Mouse (Mus musculus): Measurements from ENCODE around the gene Kcnj6.

The Kcnj6 gene

DNA sequence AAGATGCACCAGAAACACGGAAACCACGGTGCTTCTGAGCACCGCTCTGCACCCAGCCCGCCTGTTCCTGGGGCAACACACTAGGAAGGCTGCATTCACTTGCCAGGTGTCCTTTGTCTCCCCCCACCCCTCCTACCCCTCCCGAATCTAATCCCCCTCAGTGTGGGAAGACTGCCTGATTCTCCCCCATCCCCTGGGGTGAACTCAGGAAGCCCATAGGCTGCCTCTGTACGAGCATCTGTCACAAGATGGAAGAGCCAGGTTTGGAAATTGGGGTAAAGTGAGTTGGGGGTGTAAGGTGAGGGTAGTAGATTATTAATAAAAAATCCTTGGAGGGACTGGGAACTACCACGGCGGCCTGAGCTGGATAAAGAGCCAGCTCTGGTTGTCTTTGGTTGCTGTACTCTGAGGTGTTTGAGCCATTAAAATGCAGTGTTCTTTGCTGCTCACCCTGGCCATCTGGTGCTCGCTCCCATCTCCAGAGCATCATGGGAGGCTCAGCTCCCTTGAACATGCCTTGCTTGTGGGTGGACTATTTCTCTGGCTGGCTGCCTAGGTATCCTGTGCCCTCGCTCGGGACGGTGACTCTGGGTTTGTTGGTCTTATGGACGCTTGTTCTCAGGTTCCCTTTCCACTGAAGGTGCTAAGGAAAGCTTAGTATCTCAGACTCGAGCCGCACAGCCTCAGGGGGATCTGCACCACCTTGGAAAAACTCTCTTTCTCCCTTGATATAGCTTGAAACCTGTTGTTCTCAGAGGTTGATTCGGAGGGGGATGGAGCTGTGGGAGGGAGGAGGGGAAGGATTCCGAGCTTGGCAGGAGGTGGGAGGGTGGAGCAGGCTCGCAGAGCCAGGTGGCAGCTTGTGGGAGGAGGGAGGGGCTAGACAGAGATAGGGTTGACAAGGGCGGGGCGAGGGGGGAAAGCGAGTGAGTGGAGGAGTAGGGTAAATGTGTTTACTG lies 65.9 kb downstream of the Kcnj6 start:
- DNase-seq (ENCODE audit: low spot score) = peak; percentile 18

DNA sequence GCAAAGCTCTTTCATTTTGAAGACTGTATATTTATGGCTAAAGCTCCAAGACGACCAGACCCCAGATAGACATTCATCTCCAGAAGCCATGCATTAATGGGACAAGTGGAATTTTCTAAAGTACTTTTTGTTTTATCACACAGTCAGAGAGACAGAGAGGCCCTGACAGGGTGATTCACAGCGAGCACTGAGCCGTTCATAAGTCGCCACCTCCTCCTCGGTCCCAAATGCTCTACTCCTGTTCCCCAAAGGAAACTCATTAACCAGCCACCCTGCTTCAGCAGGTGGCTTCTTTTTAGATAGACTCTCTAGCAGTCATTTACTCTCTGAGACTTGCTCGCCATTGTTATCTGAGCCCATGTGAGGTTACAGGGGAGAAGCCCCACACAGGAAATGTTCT lies 72.1 kb downstream of the Kcnj6 start:
- peak; percentile 58 for DNase-seq (ENCODE audit: low spot score)

- DNase-seq (ENCODE audit: low spot score) = no peak
Measured at GRCm38 (mm10) chr16:94919177-94919576, 78.3 kb downstream of the Kcnj6 start.

DNA sequence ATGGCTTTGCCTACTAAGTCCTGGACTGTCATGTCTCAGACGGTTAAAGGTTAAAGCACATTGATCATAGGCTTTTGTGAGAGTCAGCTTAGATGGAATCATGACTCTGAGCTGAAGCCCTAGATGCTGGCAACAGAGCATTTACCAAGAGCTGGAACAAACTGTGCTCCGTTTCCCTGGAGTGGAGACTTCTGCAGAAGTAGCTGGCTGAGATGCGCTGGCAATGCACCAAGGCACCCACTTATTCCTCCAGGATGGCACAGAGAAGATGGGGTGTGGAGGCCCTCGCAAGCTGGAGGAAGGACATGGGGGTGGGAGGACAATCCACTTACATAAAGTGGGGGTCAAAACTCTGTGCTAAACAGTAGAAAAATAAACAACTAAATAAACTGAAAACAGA lies 91.5 kb downstream of the Kcnj6 start:
- no peak for DNase-seq (ENCODE audit: low spot score)

GRCm38 (mm10) chr16:94898832-94899231 lies 98.7 kb downstream of the Kcnj6 start:
- no peak for DNase-seq (ENCODE audit: low spot score)

DNA sequence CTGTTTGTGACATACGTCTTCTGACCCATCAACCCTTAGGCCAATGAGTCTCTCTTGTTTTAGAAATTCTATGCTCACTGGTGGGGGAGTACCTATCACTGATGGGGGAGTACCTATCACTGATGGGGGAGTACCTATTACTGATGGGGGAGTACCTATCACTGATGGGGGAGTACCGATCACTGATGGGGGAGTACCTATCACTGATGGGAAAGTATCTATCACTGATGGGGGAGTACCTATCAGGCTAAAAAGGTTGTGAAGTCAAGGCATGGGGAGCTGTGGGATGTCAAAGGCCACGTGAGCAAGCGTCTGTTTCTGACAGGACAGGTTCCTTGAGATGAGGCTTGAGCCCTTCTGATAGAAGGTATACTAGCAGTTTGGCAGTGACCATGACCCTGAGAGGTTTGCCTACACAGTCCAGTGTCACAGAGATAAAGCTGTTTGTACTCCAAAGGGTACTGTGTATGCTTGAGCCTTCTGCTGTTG lies 105.3 kb downstream of the Kcnj6 start:
- DNase-seq (ENCODE audit: low spot score) = no peak

DNA sequence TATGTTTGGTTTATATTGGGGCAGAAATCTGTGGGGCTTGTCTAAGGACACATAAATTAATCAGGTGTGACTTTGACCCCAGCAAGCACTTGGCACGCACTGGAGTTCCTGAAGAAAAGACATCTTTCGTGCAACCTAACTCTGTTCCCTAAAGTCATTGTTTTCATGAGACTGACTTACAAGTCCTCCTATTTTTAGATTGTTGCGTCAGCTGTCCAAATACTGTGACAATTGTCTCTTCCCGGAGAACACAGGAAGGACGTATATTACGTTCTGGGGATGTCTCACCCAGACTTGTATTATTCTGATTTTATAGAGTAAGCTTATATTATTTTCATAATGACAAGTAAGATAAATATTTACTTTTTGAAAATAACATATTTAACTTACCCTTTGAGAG lies 106.9 kb downstream of the Kcnj6 start:
- DNase-seq (ENCODE audit: low spot score) = no peak

DNA sequence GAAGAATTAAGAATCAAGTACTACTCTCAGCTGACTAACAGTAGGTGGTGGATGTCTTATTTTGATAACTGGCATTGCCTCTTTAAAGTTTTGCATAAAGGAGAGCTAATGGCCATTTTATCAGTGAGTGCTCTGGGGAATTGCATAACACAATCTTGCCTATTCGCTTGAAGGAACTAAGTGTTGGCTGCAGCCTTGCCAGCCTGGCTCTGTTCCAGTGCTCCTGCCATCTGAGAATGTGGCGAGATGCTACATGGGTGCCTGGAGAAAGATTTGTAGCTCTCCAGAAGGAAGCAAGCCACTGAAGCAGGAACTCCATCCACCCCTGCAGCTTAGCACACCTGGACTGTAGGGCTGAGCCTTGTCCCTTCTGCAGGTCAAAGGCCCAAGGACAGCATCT lies 107.4 kb downstream of the Kcnj6 start:
- no peak for DNase-seq (ENCODE audit: low spot score)

GRCm38 (mm10) chr16:94888554-94888953 lies 108.9 kb downstream of the Kcnj6 start:
- no peak for DNase-seq (ENCODE audit: low spot score)

GRCm38 (mm10) chr16:94886398-94886797 lies 111.1 kb downstream of the Kcnj6 start:
- no peak for DNase-seq (ENCODE audit: low spot score)

- no peak for DNase-seq (ENCODE audit: low spot score)
Measured at GRCm38 (mm10) chr16:94885062-94885461, 112.4 kb downstream of the Kcnj6 start.

DNA sequence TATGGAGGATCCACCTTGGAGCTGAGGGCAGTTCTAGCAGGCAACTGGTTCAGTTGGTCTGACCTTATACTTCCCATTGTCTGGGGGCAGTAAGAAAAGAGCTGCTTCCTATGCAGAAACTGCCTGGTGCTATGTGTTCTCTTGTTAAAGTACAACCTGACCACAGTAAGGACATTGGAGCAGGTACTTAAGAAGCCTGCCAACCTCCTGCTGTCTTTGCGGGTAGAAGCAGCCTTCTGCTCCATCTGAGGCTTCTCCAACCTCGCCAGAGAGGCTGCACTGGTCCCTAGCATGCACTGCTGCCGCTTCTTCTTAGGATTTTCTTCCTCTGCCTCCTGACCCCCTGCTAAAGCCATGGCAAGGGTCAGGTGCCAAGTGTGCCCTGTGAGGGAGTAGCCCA lies 113.6 kb downstream of the Kcnj6 start:
- no peak for DNase-seq (ENCODE audit: low spot score)

- DNase-seq (ENCODE audit: low spot score) = no peak
Measured at GRCm38 (mm10) chr16:94883196-94883595, 114.3 kb downstream of the Kcnj6 start.

GRCm38 (mm10) chr16:94882111-94882510 lies 115.4 kb downstream of the Kcnj6 start:
- no peak for DNase-seq (ENCODE audit: low spot score)

DNA sequence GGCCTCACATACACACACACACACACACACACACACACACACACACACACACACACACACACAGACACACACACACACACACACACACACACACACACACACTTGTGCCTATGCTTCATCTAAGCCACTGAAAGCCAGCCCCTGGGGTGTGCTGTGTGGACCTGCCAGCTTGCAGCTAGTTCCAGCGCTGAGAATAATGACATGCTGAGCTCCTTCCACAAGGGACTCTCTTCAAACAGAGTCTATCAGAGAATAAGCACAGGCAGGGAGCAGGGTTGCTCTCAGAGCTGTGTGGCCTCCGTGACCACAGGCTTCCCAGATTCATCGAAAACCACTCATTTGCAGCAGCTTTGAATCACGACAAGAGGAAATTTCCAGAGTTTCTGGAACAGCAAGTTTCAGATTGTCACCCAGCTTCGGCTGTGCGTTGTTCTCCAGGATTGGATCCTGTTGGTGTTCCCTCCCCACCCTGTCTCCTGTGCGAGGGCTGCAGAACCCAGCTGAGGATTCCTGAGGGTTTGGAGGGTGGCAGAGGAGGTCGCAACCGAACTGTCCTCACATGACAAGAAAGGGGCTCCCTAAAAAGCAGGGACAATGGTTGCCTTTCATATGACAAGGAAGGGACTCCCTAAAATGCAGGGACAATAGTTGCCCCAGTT lies 124.8 kb downstream of the Kcnj6 start:
- peak; percentile 11 for DNase-seq (ENCODE audit: low spot score)

DNA sequence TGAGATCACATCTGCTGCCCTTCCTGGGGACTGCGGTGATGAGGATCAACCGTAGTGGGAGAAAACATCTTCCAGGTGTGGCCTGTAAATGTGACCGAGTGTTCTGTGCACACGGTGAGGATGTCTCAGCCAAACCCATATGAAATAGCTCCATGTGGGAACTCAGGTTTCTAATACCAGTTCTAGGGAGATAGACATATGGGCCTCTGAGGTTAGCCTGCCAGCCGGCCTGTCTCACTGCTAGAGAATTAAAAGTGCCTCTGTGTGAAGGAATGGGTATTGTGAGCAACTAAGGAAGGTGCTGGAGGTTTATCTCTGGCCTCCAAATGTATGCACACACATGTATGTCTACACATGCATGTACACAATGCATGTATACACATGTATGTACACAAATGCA lies 129.1 kb downstream of the Kcnj6 start:
- no peak for DNase-seq (ENCODE audit: low spot score)

DNA sequence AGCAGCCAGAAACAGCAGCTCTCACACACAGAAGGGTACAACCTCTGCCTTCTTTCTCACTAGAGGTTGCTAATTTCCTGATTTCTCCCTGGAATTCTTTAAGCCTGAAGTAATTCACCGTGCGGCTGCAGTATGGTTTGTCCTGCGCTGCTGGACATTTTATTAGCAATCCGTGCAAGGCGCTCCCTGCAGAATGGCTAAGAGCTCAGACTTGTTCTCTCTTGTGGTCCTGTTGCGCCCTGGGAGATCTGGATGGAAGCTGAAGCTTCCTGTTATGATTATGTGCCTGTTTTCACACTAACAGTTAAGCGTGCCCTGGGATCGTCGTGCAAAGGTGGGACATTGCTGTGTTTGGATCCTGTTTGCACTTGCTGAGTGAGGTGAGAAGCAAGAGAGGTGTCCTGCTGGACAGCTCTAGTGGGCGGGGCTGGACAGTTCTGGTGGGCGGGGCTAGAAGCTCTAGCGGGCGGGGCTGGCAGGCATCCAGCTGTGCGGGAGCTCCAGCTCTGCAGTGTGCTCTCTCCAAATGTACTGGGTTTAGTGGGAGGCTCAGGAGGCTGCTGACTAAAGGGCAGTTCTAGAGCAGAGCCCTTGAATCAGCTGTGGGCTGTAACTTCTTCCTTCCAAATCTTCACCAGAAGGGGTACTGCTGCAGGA lies 131.1 kb downstream of the Kcnj6 start:
- no peak for DNase-seq (ENCODE audit: low spot score)

DNA sequence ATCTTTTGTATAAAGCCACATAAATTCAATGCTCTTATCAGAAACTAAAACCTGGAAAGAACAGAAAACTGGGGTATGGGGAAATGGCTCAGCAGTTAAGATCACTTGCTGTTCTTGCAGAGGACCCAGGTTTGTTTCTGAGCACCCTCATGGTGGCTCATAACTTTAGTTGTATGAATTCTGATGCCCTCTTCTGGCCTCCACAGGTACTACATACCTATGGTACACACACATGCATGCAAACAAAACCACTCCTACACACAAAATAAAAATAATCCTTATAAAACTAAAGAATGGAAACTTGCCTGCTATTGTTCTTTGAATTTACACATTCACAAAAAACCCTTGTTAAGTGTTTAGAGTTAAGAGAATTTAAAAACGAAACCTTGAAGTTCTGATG lies 131.7 kb downstream of the Kcnj6 start:
- no peak for DNase-seq (ENCODE audit: low spot score)

DNA sequence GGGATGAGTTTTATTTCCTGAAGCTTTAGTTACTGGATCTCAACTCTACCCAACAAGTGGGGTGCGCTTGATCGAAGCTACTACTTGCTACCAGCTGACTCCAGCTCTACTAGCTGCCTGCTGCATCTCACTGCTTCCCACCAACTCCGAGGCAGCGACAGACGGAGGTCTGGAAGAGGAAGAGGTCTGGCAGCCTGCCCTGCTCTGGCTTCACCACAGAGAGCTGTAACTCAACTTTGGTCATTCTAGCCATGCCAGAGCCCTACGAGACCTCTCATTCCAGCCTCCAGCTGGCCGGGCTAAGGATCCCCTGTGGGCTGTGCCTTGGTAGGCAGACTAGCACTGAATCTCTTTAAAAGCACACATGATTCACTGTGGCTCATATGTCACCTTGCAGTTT lies 132.4 kb downstream of the Kcnj6 start:
- no peak for DNase-seq (ENCODE audit: low spot score)

- no peak for DNase-seq (ENCODE audit: low spot score)
Measured at GRCm38 (mm10) chr16:94863475-94863874, 134.0 kb downstream of the Kcnj6 start.

DNA sequence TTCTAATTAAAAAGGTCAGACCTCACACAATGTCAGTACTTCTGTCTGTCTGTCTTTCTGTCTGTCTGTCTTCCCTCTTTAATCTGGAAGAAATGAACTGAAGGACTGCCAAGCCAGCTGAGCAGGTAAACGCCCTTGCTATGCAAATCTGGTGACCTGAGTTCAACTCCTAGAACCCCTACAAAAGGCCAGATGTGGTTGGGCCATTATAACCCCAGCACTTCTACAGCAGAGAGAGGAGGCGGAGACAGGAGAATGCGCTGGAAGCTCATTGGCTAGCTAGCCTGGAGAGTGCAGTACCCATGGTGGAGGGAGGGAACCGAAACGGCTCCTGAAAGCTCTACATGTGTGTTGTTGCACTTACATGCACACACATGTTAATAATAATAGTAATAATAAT lies 141.5 kb downstream of the Kcnj6 start:
- DNase-seq (ENCODE audit: low spot score) = no peak

DNA sequence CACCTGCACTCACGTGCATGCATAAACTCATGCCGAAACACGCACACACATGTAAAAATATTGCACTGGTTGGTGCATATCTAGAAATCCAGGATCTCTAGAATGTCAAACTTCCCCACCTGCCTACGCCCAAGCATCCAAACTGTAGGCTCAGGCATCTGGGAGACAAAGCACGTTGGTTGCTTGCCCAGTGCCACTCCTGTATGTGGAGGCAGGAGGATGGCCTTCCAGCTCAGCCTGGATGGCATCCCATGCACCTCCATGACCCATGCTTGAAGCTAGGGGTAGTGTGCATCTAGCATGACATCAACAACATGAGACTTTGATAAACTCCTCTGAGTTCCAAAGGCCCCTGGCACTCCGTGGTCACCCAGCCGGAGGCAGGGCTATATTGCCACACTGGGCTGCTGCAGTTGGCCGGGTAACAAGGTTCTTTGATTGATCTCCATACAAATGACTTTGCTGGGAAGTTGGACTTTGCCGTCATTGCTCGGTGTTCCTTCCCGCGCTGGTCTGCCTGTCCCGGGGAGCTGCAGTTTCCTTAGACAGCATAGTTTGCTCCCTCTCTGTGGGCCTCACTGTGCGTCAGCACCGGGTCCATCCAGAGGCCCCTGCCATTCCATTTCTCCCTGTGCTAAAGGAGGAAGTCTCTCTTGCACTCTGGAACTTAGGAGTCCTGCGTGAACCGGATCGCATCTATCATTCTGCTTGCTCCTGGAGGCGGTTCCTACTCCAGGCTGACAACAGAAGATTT lies 144.9 kb downstream of the Kcnj6 start:
- DNase-seq (ENCODE audit: low spot score) = no peak
